Mouse (Mus musculus): Measurements from ENCODE around the gene Zfp598.

DNA sequence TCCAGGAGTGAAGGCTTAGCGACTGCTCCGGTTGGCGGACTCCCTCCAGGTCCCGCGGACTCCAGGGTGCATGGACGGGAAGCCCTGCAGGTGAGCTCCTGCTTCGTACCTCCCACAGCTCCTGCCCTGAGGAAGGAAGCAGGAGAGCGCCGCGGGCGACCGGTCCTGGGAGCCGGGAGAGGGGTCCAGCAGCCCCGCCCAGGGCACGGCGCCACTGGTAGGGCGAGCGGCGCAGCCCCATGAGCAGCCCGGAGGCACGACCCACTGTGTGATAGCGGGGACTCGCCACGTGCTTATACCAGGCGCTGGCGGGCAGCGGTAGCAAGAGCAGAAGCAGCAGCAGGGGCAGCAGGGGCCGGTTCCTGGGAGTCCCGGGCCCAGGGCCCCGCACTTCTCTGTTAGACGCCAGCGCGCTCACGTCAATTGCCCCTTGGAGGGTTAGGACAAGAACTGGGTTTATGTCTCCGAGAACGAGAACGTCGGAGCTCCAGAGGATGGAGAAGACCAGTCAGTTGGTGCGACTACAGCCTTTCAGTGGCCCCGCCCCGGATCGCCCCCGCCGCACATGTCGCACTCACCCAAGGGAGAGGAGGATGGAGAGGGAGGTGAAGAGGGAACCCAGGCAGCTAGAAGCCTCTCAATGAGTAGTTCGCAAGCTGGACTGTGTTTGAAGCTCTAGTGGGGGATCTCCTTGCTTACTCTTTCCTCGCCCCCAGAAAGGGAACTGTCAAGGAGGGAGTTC is 11.3 kb upstream of the Zfp598 start, which contains the start of gene Npw:
- TF ChIP-seq CTCF (IDR thresholded peaks at IDR 0.05; ENCODE audit: low read depth, low read length) (no peak), POLR2A (IDR thresholded peaks at IDR 0.05; ENCODE audit: insufficient read depth, low read length) (no peak), EP300 (IDR thresholded peaks at IDR 0.05; ENCODE audit: insufficient read depth, low read depth, low read length) (no peak)

Data from ES-Bruce4 (cell line).